Mouse (Mus musculus) megakaryocyte, embryonic 14.5 days (primary cell): ENCODE results near the gene Gramd2.

ENCODE experiments used
- FLI1 ChIP-seq: IDR thresholded peaks from 2 replicates; pipeline ENCODE4 v1.6.1; 2012; ENCODE audit warnings: low read length, inconsistent platforms, mixed read lengths
- GATA1 ChIP-seq: IDR thresholded peaks from 3 replicates; pipeline ENCODE4 v1.6.1; 2012; ENCODE audit warnings: mixed read lengths, low read length, inconsistent platforms, borderline replicate concordance

GRCm38 (mm10) chr9:59666016-59666415 is 13.9 kb upstream of the Gramd2 start:
- no peak for TF ChIP-seq GATA1
- no peak for TF ChIP-seq FLI1
